Mouse (Mus musculus) forebrain, embryonic 11.5 days (tissue): ENCODE data around the gene Btg4. TPM values are rescaled to one million over a fixed set of nuclear protein-coding genes. Genes with fewer than 3 reads are reported as not detected.

Experiments used
- ATAC-seq: fragments of 200-750 bp; cut with Nextera tagmentation; replicated peaks from 2 replicates; pipeline ENCODE4 v1.8.0; 2017; ENCODE audit warnings: moderate TSS enrichment; ENCODE audit not compliant: low FRiP score
- DNase-seq: peaks from one replicate; pipeline ENCODE4 v3.0.0-alpha.2; 2017; ENCODE audit warnings: low spot score
- H3K27ac ChIP-seq: fragments of 300-500 bp; sonication (generic); 2 replicates; pipeline ENCODE4 v1.5.1; 2014; ENCODE audit warnings: low read depth, low read length
- H3K27me3 ChIP-seq: fragments of 300-500 bp; sonication (generic); 2 replicates; pipeline ENCODE4 v1.6.1; 2014; ENCODE audit warnings: mild to moderate bottlenecking, low read length, mixed read lengths; ENCODE audit not compliant: control insufficient read depth, insufficient read depth
- H3K36me3 ChIP-seq: fragments of 300-500 bp; sonication (generic); 2 replicates; pipeline ENCODE4 v1.6.1; 2014; ENCODE audit warnings: mild to moderate bottlenecking, low read length, moderate library complexity, mixed read lengths; ENCODE audit not compliant: control insufficient read depth, insufficient read depth
- H3K4me1 ChIP-seq: fragments of 300-500 bp; sonication (generic); replicated peaks from 2 replicates; pipeline ENCODE4 v1.6.1; 2014; ENCODE audit warnings: low read length, mixed read lengths; ENCODE audit not compliant: control insufficient read depth, insufficient read depth
- H3K4me2 ChIP-seq: fragments of 300-500 bp; sonication (generic); 2 replicates; pipeline ENCODE4 v1.6.1; 2014; ENCODE audit warnings: low read depth, mild to moderate bottlenecking, low read length, moderate library complexity, mixed read lengths; ENCODE audit not compliant: severe bottlenecking
- H3K4me3 ChIP-seq: fragments of 300-500 bp; sonication (generic); 2 replicates; pipeline ENCODE4 v1.5.1; 2014; ENCODE audit warnings: low read depth, low read length
- H3K9ac ChIP-seq: fragments of 300-500 bp; sonication (generic); 2 replicates; pipeline ENCODE4 v1.6.1; 2014; ENCODE audit warnings: low read length
- H3K9me3 ChIP-seq: fragments of 300-500 bp; sonication (generic); 2 replicates; pipeline ENCODE4 v1.6.1; 2016; ENCODE audit warnings: low read length, mixed read lengths; ENCODE audit not compliant: control insufficient read depth
- WGBS: fragments of 180-500 bp; shearing (Covaris S2); extraction: QIAGEN DNeasy Blood & Tissue Kit; methylation state at CpG from one replicate; pipeline ENCODE4 v1.1.7; 2014; 5-methylcytosine and 5-hydroxymethylcytosine counted together
- polyA plus RNA-seq: library from polyadenylated mRNA; unstranded; fragments of >200 nt; fragmentation: Nextera tagmentation; extraction: Ambion mirVana; gene quantifications from 2 replicates; pipeline ENCODE4 v1.2.1, GENCODE M21; 2014

Btg4 gene
- polyA plus RNA-seq: not detected in 2 replicates

DNA sequence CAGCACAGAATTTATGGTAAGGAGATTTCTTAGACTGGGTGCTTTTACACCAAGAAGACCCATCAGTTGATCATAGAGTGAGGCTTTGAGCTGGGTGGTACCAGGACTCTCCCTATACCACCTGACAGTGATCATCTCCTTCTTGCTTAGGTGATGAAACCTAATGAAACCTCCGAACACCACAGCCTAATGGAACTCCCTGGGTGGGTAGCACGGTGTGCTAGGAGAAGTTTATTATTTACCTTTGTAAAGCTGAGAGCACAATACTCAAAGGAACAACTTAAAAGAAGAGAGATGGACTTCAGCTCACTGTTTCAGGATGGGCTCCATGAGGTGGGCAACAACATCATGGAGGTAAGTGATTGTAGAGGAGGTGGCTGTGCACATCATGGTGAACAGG is at the start of gene Btg4:
Gene Btg4 (plus strand): TSS at position 301 of the 400 bp plus-strand sequence.
- H3K4me1 ChIP-seq: no peaks in the 10 kb centered on the region
- no peaks in the 10 kb centered on the region for H3K27me3 ChIP-seq
- DNase-seq (no peak), ATAC-seq (no peak)
- no peaks in the 10 kb centered on the region for H3K36me3 ChIP-seq
- no peak within 1 kb of the TSS for H3K27ac ChIP-seq
- no peak within 1 kb of the TSS for H3K9ac ChIP-seq
- H3K4me2 ChIP-seq: no peak within 1 kb of the TSS
- no peaks in the 10 kb centered on the region for H3K9me3 ChIP-seq
- no peak within 1 kb of the TSS for H3K4me3 ChIP-seq
- 89% methylated on average over 2 of the region's 2 CpGs for WGBS

GRCm38 (mm10) chr9:51013644-51014043 is 47.1 kb upstream of the Btg4 start:
- ATAC-seq (no peak), DNase-seq (no peak)
- H3K4me3 ChIP-seq: no peak overlapping the region
- WGBS: 89% methylated on average over 1 of the region's 1 CpGs
- H3K9ac ChIP-seq: no peak overlapping the region
- H3K27me3 ChIP-seq: no peaks in the 10 kb centered on the region; the same call in 1 of the 2 replicates
- H3K36me3 ChIP-seq: no peaks in the 10 kb centered on the region
- H3K9me3 ChIP-seq: no peaks in the 10 kb centered on the region
- H3K27ac ChIP-seq: no peak overlapping the region
- no peaks in the 10 kb centered on the region for H3K4me1 ChIP-seq
- no peak overlapping the region for H3K4me2 ChIP-seq

DNA sequence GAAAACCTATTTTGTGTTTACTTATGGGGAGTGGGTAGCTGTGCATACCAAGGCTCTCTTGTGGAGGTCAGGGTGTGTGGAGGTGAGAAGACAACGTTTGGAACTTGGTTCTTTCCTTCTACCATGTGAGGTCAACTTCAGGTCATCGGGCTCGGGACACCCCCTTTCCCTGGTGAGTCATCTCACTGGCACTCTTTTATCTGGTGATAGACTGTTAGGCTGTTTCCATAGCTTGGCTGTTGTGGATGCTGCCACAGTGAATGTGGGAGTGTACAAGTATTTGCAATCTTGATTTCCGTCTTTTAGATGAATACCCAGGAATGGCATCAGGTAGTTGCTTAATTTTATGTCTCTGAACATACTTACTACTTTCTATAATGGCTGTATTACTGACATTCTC is 45.0 kb upstream of the Btg4 start:
- Histone ChIP-seq H3K4me3 (no peak overlapping the region), H3K27ac (no peak overlapping the region), H3K4me1 (no peaks in the 10 kb centered on the region), H3K36me3 (no peaks in the 10 kb centered on the region), H3K4me2 (no peak overlapping the region), H3K9me3 (no peaks in the 10 kb centered on the region), H3K9ac (no peak overlapping the region), H3K27me3 (no peaks in the 10 kb centered on the region)
- DNase-seq: no peak
- no peak for ATAC-seq
- WGBS: 71% methylated on average over 4 of the region's 4 CpGs

DNA sequence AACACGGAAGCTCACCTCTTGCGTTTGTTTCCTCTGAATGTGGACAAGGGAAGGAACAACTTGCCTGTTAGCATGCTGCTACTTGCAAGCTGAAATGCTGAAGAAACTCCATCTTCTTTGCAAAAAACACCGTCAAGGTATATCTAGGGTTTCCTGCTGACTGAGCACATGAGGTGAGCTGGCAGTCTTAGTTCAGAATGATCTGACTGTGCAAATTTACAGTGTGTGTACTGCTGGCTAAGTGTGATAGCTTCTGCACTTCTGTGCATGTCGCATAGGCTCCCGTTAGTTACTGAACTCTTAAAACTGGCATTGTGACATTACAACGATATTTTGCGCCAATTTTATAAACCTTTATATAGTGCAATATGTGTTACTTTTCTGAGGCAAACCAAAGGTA is 41.0 kb upstream of the Btg4 start:
- WGBS: 86% methylated on average over 7 of the region's 7 CpGs
- DNase-seq: no peak
- no peaks in the 10 kb centered on the region for H3K4me1 ChIP-seq
- no peaks in the 10 kb centered on the region for H3K36me3 ChIP-seq
- ATAC-seq: no peak
- H3K27ac ChIP-seq: no peak overlapping the region
- H3K27me3 ChIP-seq: no peaks in the 10 kb centered on the region
- H3K9me3 ChIP-seq: no peaks in the 10 kb centered on the region
- H3K9ac ChIP-seq: no peak overlapping the region
- no peak overlapping the region for H3K4me2 ChIP-seq
- H3K4me3 ChIP-seq: no peak overlapping the region

DNA sequence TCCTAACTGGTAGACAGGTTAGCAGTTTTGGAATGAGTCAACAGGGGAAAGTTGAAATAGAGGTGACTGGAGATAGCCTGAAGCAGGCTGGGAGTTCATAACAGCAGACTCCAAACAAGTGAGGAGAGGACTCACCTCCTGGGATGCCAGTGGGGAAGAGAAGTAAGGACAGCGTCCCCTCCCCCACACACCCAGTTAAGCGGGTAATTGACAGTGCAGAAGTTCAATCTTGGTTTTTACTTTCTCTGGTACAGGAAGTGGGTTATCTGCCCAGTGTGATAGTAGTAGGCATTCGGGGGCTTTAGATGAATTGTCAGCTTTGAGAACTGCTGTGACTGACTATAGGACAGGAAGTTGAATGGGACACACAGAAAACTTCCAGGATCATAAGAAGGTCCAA is 40.4 kb upstream of the Btg4 start:
- Histone ChIP-seq H3K27me3 (no peaks in the 10 kb centered on the region), H3K4me3 (no peak overlapping the region), H3K27ac (no peak overlapping the region), H3K9me3 (no peaks in the 10 kb centered on the region), H3K4me2 (no peak overlapping the region), H3K4me1 (no peaks in the 10 kb centered on the region), H3K9ac (no peak overlapping the region), H3K36me3 (no peaks in the 10 kb centered on the region)
- WGBS: 79% methylated on average over 3 of the region's 3 CpGs
- no peak for DNase-seq
- no peak for ATAC-seq

DNA sequence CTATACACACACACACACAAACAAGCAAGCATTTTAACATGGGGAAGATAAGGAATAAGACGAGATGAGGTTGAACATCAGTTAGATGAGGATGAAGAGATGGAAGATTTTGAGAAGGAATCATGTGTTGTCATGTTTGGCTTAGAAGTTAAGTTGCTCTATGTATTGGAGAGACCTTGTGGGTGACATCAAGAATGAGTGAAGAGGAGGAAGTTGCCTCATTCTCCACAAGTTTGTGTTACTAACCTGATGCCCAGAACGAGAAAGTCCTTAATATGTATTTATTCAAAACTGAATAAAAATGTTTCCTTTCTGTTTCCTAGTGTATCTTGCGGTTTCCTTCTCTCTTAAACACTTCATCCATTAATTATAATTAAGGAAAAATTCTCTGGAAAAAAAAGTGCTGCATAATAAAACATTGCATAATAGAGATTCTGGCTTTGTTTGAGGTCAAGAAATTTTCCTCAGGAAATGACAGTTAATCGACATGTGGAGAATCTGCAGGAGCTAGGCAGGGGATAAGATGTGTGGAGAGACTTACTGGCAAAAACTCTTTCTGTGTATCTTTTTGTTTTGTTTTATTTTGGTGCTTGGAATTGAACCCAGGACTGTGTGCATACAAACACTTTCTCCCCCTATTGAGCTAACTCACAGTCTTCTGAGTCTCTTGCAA is 39.4 kb upstream of the Btg4 start:
- no peaks in the 10 kb centered on the region for H3K27me3 ChIP-seq
- no peak overlapping the region for H3K27ac ChIP-seq
- DNase-seq (no peak), ATAC-seq (no peak)
- H3K36me3 ChIP-seq: no peaks in the 10 kb centered on the region
- H3K9me3 ChIP-seq: no peaks in the 10 kb centered on the region
- 90% methylated on average over 4 of the region's 4 CpGs for WGBS
- no peak overlapping the region for H3K4me3 ChIP-seq
- H3K9ac ChIP-seq: no peak overlapping the region
- H3K4me1 ChIP-seq: no peaks in the 10 kb centered on the region
- no peak overlapping the region for H3K4me2 ChIP-seq

DNA sequence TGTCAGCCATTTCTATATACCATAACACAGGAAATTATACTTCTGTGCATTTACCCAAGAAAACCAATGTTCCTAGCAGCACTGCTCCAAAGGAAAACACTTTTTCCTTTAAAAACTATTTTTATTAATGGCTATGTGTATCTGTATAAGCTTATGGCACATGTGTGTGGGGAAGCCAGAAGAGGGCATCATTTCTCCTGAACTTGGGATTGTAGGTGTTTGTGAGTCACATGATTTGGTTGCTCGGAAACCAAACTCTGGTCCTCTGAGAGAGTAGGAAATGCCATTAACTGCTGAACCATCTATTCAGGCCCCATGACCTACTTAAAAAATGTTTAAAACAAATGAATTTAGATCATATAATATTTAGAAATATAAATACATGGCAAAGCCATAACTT is 33.7 kb upstream of the Btg4 start:
- no peak for ATAC-seq
- H3K9me3 ChIP-seq: no peaks in the 10 kb centered on the region
- H3K9ac ChIP-seq: no peak overlapping the region
- H3K27ac ChIP-seq: no peak overlapping the region
- H3K36me3 ChIP-seq: no peaks in the 10 kb centered on the region
- H3K27me3 ChIP-seq: no peaks in the 10 kb centered on the region
- no peak overlapping the region for H3K4me3 ChIP-seq
- 92% methylated on average over 1 of the region's 1 CpGs for WGBS
- no peaks in the 10 kb centered on the region for H3K4me1 ChIP-seq
- H3K4me2 ChIP-seq: no peak overlapping the region
- no peak for DNase-seq

- H3K4me1 ChIP-seq: no peaks in the 10 kb centered on the region
- no peak overlapping the region for H3K4me3 ChIP-seq
- H3K27ac ChIP-seq: no peak overlapping the region
- H3K9me3 ChIP-seq: no peaks in the 10 kb centered on the region
- H3K36me3 ChIP-seq: no peaks in the 10 kb centered on the region
- H3K4me2 ChIP-seq: no peak overlapping the region
- H3K27me3 ChIP-seq: no peaks in the 10 kb centered on the region
- no peak for ATAC-seq
- no peak overlapping the region for H3K9ac ChIP-seq
- 59% methylated on average over 1 of the region's 1 CpGs for WGBS
- no peak for DNase-seq
Measured at GRCm38 (mm10) chr9:51030147-51030546, 30.6 kb upstream of the Btg4 start.

GRCm38 (mm10) chr9:51031603-51032002 is 29.1 kb upstream of the Btg4 start:
- no peak overlapping the region for H3K27ac ChIP-seq
- no peaks in the 10 kb centered on the region for H3K4me1 ChIP-seq
- ATAC-seq (no peak), DNase-seq (no peak)
- H3K9me3 ChIP-seq: no peaks in the 10 kb centered on the region
- H3K27me3 ChIP-seq: no peaks in the 10 kb centered on the region
- no peak overlapping the region for H3K4me3 ChIP-seq
- WGBS: 74% methylated on average over 6 of the region's 6 CpGs
- no peaks in the 10 kb centered on the region for H3K36me3 ChIP-seq
- no peak overlapping the region for H3K9ac ChIP-seq
- no peak overlapping the region for H3K4me2 ChIP-seq
